ENCODE assay signal across 8 mouse cellular contexts in genomic region chr7:28801901-28802670, GRCm38 (mm10). TPM values are rescaled to one million over a fixed set of nuclear protein-coding genes. Genes with fewer than 3 reads are reported as not detected.
DNase-seq lines count a peak whose midpoint lies in the region; ATAC-seq and TF ChIP-seq lines count a peak whose summit lies in the region.

No protein-coding gene starts in this region.

- WGBS in kidney, embryonic 15.5 days: 15% methylated on average over 10 of the region's 10 CpGs
- 55% methylated on average over 10 of the region's 10 CpGs for WGBS in macrophage (ENCODE audit: missing documents)

- TF ChIP-seq POLR2A in brain, embryonic 14.5 days (IDR thresholded peaks at IDR 0.05; ENCODE audit: borderline replicate concordance, extremely low read depth, insufficient read depth, insufficient read length, poor library complexity, severe bottlenecking): no peak

- DNase-seq in brain, embryonic 14.5 days (ENCODE audit: low read depth): peak; percentile 80
- peak; percentile 67 for DNase-seq in heart, adult 8-10 months (ENCODE audit: low spot score)
- no peak for DNase-seq in layer of hippocampus, postnatal 10 days (ENCODE audit: low spot score in 2 of 2)
- DNase-seq in cerebellum, adult 11-12 months: no peak
- DNase-seq in frontal cortex, postnatal 10 days (ENCODE audit: low spot score in 2 of 2): no peak

- H3K4me2 ChIP-seq in kidney, embryonic 15.5 days: peak overlapping the region; percentile 33

- no peak for TF ChIP-seq CTCF in E14TG2a.4 (conservative IDR thresholded peaks at IDR 0.05; ENCODE audit: low read length)
- TF ChIP-seq CTCF in brain, embryonic 14.5 days (IDR thresholded peaks at IDR 0.05; ENCODE audit: borderline replicate concordance, extremely low read depth, insufficient read depth, insufficient read length): no peak

- H3K4me1 ChIP-seq in E14TG2a.4 (replicated peaks; ENCODE audit: low read depth, low read length): peaks cover 80% of the 10 kb centered on the region
- H3K4me1 ChIP-seq in kidney, embryonic 15.5 days: peaks cover 45% of the 10 kb centered on the region

- H3K27ac ChIP-seq in kidney, embryonic 15.5 days: peak overlapping the region; percentile 97
- H3K27ac ChIP-seq in macrophage: peak overlapping the region; percentile 40

- no peaks in the 10 kb centered on the region for H3K9me3 ChIP-seq in E14TG2a.4 (ENCODE audit: low read length)
- H3K9me3 ChIP-seq in kidney, embryonic 15.5 days (replicated peaks): no peaks in the 10 kb centered on the region

- H3K36me3 ChIP-seq in E14TG2a.4 (ENCODE audit: insufficient read depth, low read length) (peaks cover 32% of the 10 kb centered on the region), macrophage (ENCODE audit: inconsistent target) (peaks cover 15% of the 10 kb centered on the region; the same call in 1 of the 2 replicates)
- no peaks in the 10 kb centered on the region for H3K36me3 ChIP-seq in kidney, embryonic 15.5 days

- H3K27me3 ChIP-seq in E14TG2a.4 (ENCODE audit: insufficient read depth, low read length): no peaks in the 10 kb centered on the region
- no peaks in the 10 kb centered on the region for H3K27me3 ChIP-seq in kidney, embryonic 15.5 days

- H3K4me3 ChIP-seq in E14TG2a.4 (replicated peaks; ENCODE audit: low read length) (peak overlapping the region; percentile 68), macrophage (ENCODE audit: inconsistent target) (no peak overlapping the region)
- H3K4me3 ChIP-seq in kidney, embryonic 15.5 days (replicated peaks): 0 out of 2 replicates have a peak overlapping the region, but pooled peaks have one; percentile 0

- peaks cover 9% of the 10 kb centered on the region; the same call in 1 of the 2 replicates for H3K79me2 ChIP-seq in macrophage (ENCODE audit: inconsistent target)

- H3K9ac ChIP-seq in kidney, embryonic 15.5 days: no peak overlapping the region

- ATAC-seq in kidney, embryonic 15.5 days (replicated peaks; ENCODE audit: low FRiP score): peak; percentile 24

RNA-seq across cellular contexts. Expression of gene Hnrnpl, which starts 6.3 kb away (rescaled TPM):
- 444 and 451 TPM in 2 replicates for polyA plus RNA-seq in brain, embryonic 14.5 days (2012; rRNA removed)
- total RNA-seq in heart, adult 8-10 months (2022): 100 to 1,000 TPM; 185 to 230 (median 214) TPM
- 264 and 265 TPM in 2 replicates for polyA plus RNA-seq in kidney, embryonic 15.5 days (2015; fragmentation: Nextera tagmentation; extraction: Ambion mirVana)
- 100 to 1,000 TPM; 297 to 958 (median 624) TPM for total RNA-seq in macrophage (2018; cell fraction: chromatin; rRNA removed)
- total RNA-seq in macrophage (2018; cell fraction: cytosol; rRNA removed): 100 to 1,000 TPM; 170 to 374 (median 257) TPM
- 100 to 1,000 TPM; 244 to 752 (median 371) TPM for total RNA-seq in macrophage (2018; cell fraction: nucleus; rRNA removed)
- 170 to 242 TPM (median 175 TPM) in 3 replicates for polyA plus RNA-seq in macrophage (2018)
- 100 to 1,000 TPM; 441 to 521 TPM for total RNA-seq in layer of hippocampus, postnatal 10 days (2021)

RNA-seq across cellular contexts. Expression of gene Rinl, which starts 13.3 kb away (rescaled TPM):
- polyA plus RNA-seq in brain, embryonic 14.5 days (2012; rRNA removed): 0.90 and 1.1 TPM in 2 replicates
- 1 to 10 TPM; 1.4 to 3.0 (median 1.6) TPM for total RNA-seq in heart, adult 8-10 months (2022)
- polyA plus RNA-seq in kidney, embryonic 15.5 days (2015; fragmentation: Nextera tagmentation; extraction: Ambion mirVana): 6.2 and 7.4 TPM in 2 replicates
- 10 to 100 TPM in 22 of 26 experiments, 1 to 10 TPM in 4; 4.4 to 22.1 (median 13.1) TPM for total RNA-seq in macrophage (2018; cell fraction: chromatin; rRNA removed)
- 10 to 100 TPM; 15.4 to 44.6 (median 31.6) TPM for total RNA-seq in macrophage (2018; cell fraction: cytosol; rRNA removed)
- 10 to 100 TPM in 22 of 26 experiments, 1 to 10 TPM in 4; 6.3 to 33.1 (median 14.6) TPM for total RNA-seq in macrophage (2018; cell fraction: nucleus; rRNA removed)
- 21.6 to 44.7 TPM (median 44.4 TPM) in 3 replicates for polyA plus RNA-seq in macrophage (2018)
- 1 to 10 TPM; 1.5 to 2.0 TPM for total RNA-seq in layer of hippocampus, postnatal 10 days (2021)

RNA-seq across cellular contexts. Expression of gene Ech1, which starts 22.9 kb away (rescaled TPM):
- 77.8 and 100 TPM in 2 replicates for polyA plus RNA-seq in brain, embryonic 14.5 days (2012; rRNA removed)
- 1,000 to 10,000 TPM; 2,066 to 2,754 (median 2,219) TPM for total RNA-seq in heart, adult 8-10 months (2022)
- 154 and 164 TPM in 2 replicates for polyA plus RNA-seq in kidney, embryonic 15.5 days (2015; fragmentation: Nextera tagmentation; extraction: Ambion mirVana)
- 10 to 100 TPM; 11.1 to 99.6 (median 28.2) TPM for total RNA-seq in macrophage (2018; cell fraction: chromatin; rRNA removed)
- 100 to 1,000 TPM in 11 of 26 experiments, 10 to 100 TPM in 15; 70.9 to 130 (median 96.5) TPM for total RNA-seq in macrophage (2018; cell fraction: cytosol; rRNA removed)
- 10 to 100 TPM; 14.0 to 65.4 (median 27.7) TPM for total RNA-seq in macrophage (2018; cell fraction: nucleus; rRNA removed)
- 92.1 to 101 TPM (median 96.5 TPM) in 3 replicates for polyA plus RNA-seq in macrophage (2018)
- total RNA-seq in layer of hippocampus, postnatal 10 days (2021): 10 to 100 TPM; 49.1 to 50.8 TPM

RNA-seq across cellular contexts. Expression of gene Lgals4, which starts 31.6 kb away (rescaled TPM):
- 6.0 and 7.0 TPM in 2 replicates for polyA plus RNA-seq in brain, embryonic 14.5 days (2012; rRNA removed)
- total RNA-seq in heart, adult 8-10 months (2022): 10 to 100 TPM; 17.3 to 32.1 (median 24.6) TPM
- polyA plus RNA-seq in kidney, embryonic 15.5 days (2015; fragmentation: Nextera tagmentation; extraction: Ambion mirVana): 12.0 and 32.1 TPM in 2 replicates
- total RNA-seq in macrophage (2018; cell fraction: chromatin; rRNA removed): 10 to 100 TPM in 24 of 26 experiments, 1 to 10 TPM in 2; 6.2 to 44.7 (median 16.5) TPM
- under 1 TPM in 22 of 26 experiments, not detected in 4; 0.11 to 0.97 (median 0.34) TPM for total RNA-seq in macrophage (2018; cell fraction: cytosol; rRNA removed)
- 10 to 100 TPM in 10 of 26 experiments, 1 to 10 TPM in 15, under 1 TPM in 1; 0.92 to 21.5 (median 7.1) TPM for total RNA-seq in macrophage (2018; cell fraction: nucleus; rRNA removed)
- 0.96 to 1.1 TPM (median 1.1 TPM) in 3 replicates for polyA plus RNA-seq in macrophage (2018)
- total RNA-seq in layer of hippocampus, postnatal 10 days (2021): 1 to 10 TPM; 2.1 to 2.7 TPM

RNA-seq across cellular contexts. Expression of gene Nfkbib, which starts 34.8 kb away (rescaled TPM):
- polyA plus RNA-seq in brain, embryonic 14.5 days (2012; rRNA removed): 32.7 and 34.7 TPM in 2 replicates
- total RNA-seq in heart, adult 8-10 months (2022): 10 to 100 TPM; 22.8 to 29.1 (median 28.1) TPM
- 41.6 and 45.2 TPM in 2 replicates for polyA plus RNA-seq in kidney, embryonic 15.5 days (2015; fragmentation: Nextera tagmentation; extraction: Ambion mirVana)
- 100 to 1,000 TPM in 12 of 26 experiments, 10 to 100 TPM in 13, 1 to 10 TPM in 1; 9.8 to 313 (median 82.3) TPM for total RNA-seq in macrophage (2018; cell fraction: chromatin; rRNA removed)
- 100 to 1,000 TPM in 10 of 26 experiments, 10 to 100 TPM in 16; 32.6 to 299 (median 76.2) TPM for total RNA-seq in macrophage (2018; cell fraction: cytosol; rRNA removed)
- 100 to 1,000 TPM in 16 of 26 experiments, 10 to 100 TPM in 10; 16.4 to 301 (median 129) TPM for total RNA-seq in macrophage (2018; cell fraction: nucleus; rRNA removed)
- 29.5 to 40.8 TPM (median 37.9 TPM) in 3 replicates for polyA plus RNA-seq in macrophage (2018)
- 10 to 100 TPM; 32.2 to 35.8 TPM for total RNA-seq in layer of hippocampus, postnatal 10 days (2021)

Comparison
In these comparisons a context has a peak if more than half of its experiments do, and no peak if none do; other contexts are left out.
1. DNase-seq: peak in brain, embryonic 14.5 days (single experiment) and heart, adult 8-10 months (single experiment); none in layer of hippocampus, postnatal 10 days (0 of 2), cerebellum, adult 11-12 months (single experiment) and frontal cortex, postnatal 10 days (0 of 2).